Mouse (Mus musculus): ENCODE results near the gene Rnf167.

Rnf167 gene

DNA sequence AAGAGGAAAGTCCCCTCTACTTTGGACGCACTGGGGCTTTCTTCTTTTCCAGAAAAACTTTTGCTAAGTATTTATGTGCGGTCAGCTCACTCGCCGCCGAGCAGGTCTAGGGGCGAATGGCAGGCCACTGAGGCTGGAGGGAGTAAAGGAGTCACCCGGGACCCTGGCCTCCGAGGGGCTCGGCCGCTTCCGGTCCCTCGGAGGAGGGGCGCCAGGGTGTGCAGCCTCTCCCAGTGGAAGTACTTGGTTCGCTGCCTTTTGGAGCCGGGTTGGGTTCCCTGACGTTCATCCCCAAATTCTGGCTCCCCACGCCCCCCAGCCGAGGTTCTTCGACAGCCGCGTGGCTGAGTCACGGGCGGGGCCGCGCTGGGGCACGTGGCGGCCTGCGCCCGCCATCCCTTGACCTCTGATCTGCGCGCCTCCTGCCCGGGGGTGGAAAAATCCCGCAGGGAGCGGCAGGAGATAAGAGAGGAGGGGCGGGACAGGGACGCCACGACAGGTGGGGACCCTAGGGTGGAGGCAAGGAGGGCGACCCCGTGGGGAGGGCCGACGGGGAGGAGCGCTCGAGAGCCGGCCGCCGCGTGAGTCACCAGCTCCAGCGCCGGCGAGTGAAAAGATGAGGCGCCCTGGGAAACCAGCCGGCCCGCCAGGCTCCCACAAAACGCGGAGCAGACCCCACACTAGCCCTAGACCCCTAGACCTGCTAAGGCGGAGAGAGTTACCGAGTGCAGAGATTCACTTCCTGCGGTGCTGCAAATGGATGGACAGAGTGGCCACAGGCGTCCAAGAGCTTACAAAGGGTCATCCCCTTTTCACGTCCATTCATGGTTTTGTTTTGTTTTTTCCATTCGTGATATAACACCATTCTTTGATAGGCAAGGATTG, 8.8 kb downstream of the Rnf167 start:
- DNase-seq, result peak; percentile 26 to 70

DNA sequence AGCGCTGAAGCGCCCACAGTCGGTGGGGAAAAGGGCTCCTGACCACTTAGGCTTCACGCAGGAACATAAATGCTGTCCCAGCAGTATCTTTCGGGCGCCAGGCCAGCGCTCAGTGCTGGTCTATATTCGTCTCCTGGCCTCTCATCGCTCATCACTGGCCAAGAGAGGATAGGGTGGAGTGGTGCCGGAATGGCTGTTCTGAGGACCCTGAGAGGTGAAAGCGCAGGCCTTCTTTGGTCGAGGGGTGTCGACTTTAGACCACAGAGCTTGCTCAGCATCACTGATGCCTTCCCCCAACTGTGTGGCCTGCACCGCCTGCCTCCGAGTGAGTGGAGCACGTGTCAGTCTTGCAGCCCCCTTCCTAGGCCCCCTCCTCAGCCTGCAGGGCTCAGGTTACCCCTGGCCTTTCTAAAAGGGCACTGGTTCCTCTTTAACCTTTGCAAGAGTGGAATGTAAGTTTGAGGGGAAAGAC, 9.5 kb downstream of the Rnf167 start:
- peak; percentile 35 to 69 for DNase-seq

DNA sequence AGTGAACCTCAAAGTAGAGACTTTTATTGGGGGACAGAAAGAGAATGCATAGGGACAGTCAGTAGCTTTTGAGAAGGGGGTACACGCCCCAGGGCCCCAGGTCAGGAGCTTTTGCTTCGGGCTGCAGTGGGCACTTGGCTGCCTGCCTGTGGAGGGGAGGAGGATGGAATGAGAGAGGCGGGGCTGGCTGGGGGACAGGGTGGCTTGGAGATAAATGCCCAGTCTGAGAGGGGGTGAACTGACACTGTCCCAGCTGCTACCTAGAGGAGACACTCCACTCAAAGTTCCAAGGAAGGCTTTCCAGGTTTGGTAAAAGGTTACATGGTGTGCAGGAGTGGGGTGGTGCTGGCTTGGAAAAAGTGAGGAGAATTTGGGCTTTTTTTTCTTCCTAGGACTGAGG, 9.9 kb downstream of the Rnf167 start, which contains the start of gene Eno3:
Gene Eno3, plus strand, starts transcription at position 239 of the 400 bp plus-strand sequence.
- DNase-seq, result no peak

DNA sequence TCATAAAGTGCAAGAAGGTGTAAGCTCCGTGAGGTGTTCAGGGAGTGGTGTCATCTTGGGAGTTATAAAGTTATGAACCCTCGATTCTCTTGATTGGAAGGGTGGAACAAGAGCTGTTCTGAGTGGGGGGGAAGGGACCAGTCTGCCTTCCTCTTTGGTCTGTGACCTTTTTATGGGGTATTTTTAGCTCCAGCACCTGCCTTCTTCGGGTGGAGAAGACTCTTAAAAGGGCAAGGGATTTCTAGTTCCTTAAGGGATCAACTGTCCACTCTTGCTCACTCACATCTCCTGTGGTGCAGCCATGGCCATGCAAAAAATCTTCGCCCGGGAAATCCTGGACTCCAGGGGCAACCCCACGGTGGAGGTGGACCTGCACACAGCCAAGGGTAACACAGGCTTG, 10.5 kb downstream of the Rnf167 start:
- no peak for DNase-seq

DNA sequence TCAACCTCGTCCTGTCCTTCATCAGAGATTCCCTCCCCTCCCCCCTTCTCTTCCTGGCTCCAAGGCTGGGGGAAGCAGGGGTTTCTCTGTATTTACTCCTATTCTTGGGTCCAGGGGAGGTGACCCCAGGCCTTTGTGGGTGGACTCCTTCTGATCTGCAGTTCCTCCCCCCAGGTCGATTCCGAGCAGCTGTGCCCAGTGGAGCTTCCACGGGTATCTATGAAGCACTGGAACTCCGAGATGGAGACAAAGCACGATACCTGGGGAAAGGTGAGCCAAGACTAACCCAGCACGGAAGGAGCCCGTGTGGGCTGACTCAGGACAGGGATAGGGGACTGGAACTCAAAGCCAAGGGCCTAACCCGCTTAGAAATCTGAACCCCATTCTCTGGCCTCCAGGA, 11.0 kb downstream of the Rnf167 start:
- DNase-seq, result no peak

DNA sequence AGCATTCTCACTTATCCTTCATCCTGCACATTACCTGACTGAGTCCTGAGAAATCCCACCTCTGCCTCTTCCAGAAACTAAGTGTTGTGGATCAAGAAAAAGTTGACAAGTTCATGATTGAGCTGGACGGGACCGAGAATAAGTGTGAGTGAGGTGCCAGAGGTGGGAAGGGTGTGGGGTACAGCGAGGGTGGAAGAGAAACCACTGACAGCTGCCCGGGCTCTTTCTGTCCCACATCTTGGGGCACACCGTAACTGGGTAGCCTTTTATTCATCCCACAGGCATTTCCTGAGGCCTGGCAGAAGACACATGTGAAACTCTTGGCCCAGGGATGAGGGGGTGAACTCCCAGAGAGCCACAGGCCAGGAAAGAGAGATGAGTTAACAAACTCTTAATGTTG, 11.5 kb downstream of the Rnf167 start:
- DNase-seq, result no peak

DNA sequence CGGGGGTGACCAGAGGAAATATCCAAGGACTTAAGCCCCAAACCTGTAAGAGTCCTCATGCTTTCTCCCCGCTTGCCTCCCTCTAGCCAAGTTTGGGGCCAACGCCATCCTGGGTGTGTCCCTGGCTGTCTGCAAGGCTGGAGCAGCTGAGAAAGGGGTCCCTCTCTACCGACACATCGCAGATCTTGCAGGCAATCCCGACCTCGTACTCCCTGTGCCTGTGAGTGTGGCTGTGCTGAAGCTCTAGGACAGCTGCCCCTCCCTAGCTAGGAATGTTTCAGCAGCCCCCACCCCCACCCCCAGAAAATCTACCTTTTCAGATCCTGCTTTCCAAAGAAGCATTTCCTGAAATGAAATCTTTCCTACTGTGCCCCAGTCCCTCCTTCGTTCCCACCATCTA, 11.9 kb downstream of the Rnf167 start:
- DNase-seq, result no peak

DNA sequence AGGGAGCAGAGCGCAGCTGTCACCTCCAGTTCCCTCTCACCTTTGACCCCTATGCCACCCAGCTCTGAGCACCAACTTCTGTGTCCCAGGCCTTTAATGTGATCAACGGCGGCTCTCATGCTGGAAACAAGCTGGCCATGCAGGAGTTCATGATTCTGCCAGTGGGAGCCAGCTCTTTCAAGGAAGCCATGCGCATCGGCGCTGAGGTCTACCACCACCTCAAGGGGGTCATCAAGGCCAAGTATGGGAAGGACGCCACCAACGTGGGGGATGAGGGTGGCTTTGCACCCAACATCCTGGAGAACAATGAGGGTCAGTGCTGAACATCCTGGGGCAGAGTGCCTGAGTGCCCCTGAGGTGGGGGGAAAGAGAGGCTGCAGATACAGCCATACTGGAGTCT, 13.5 kb downstream of the Rnf167 start:
- DNase-seq, result no peak

DNA sequence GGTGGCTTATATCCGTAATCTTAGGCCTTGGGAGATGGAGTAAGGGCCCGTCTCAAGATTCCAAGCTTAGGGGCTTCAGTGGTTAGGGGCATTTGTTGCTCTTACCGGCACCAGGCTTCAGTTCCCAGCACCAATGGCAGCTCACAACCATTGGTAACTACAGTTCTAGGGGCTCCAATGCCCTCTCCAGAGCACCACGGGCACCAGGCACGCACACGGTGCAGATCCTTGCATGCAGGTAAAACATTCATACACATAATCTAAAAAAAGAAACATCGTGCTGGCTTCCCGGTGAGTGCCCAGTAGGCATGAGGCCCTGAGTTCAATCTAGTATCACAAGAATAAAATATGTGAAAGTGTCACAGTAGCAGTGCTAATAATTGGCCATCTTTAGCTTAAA, 16.1 kb downstream of the Rnf167 start:
- no peak for DNase-seq

DNA sequence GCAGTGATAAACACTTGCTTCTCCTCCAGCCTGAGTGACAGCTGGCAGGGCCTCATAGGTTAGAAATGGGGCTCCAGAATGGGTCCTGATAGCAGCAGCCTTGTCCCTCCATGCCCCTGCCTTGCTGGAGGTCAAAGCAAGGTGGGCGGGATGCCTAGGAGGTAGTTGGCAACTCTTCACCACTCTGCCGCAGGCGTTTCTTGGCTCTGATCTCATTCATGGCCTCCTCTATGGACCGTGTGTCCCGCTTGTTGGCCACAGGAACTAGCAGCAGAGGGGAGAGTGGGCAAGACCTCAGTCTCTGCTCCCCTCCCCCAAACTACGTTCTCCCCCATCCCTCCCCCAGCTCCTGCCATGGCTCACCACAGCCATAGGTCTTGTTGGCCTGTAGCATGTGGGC, 16.9 kb downstream of the Rnf167 start:
- no peak for DNase-seq

DNA sequence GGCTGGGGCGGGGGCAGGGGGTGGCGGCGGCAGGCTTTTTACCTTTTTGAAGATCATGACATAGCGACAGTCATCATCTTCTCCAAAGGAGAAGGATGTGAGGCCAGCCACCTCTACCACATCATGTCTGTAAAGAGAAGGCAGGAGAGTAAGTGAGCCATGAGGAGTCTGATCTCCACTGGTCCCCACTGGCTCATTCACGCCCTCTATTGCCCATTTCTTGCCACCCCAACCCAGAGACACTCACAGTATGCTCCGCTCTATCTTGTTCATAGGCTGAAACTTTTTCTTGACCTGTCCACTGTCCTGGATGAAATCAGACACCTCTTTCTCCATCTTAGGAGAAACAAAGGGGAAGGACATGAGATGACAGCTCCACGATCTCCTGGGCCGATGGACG, 17.7 kb downstream of the Rnf167 start:
- DNase-seq, result no peak

DNA sequence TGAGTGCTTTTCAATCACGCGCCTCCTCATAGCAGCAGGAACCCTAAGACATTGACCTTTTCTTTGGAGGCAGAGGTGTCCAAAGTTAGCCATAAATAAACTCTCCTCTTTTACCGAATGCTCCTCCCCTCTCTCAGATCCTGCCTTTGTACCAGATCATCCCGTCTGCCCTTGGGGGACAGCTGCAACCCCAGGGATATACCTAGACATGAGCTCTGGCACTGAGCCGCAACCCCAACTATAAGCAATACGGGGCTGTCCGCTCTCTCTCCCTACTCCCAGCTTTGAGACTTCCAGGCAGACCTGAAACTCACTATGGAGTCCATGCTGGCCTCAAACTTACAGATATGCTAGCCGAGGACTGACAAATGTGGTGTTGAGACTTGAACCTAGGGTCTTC, 19.7 kb downstream of the Rnf167 start:
- no peak for DNase-seq

DNA sequence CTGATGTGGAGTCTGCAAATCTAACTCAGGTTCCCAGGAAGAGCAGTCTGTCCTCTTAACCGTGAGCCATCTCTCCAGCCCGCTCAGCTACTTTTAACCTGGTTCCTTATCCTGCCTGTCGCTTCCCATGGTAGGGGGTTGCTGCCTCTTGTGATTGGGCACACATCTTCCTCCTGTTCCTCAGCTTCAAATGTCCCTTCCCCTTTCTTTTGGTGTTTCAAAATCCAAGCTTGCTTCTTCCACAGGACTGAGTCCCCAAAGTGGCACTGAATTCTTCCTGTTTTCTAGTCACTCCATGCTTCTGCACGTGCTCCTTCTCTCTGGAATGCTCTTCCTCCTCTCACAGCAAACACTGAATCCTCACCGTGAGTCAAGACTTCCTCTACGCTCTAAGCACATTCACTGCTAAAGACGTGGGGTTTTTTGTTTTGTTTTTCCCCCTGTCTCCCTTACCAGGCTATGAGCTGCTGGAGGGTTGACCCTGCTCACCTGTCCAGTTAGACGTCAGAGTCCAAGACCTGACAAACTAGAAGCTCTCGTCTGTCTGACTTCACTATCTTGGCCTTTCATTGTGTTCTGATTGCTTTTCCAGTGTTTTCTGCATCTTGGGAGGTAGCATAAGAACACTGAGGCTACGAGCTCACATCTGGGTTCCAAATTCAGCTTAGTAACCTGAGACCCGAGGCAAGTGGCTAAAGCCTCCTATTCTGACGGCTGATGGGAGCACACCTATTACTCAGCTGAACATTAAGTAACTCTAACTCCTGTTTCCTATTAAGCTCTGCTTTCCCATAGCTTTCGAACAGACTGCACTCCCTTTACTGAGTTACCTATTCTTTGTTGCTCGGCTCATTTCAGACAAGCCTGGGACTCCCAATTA, 20.5 kb downstream of the Rnf167 start:
- no peak for DNase-seq

DNA sequence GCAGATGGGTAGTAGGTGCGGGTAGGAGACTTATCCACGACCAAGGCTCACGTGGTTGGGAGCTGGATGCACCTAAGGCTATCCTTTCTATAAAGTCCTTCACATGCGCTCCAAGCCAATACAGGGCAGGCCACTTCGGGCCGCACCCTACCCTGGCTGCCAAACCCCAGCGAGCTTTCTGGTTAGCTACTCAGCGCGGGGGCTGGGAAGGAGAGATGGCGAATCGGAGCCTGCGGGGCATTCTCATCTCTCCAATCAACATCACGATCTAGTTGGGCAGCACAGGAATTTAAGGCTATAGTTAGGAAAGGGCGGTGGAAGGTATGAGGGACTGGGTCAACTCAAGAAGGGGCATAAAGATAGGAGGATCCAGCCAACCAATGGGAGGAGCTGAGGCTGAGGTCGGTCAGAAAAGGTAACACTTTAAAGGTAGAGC, 21.3 kb downstream of the Rnf167 start:
- DNase-seq, result peak in 1 of 2 experiments; percentile 82

DNA sequence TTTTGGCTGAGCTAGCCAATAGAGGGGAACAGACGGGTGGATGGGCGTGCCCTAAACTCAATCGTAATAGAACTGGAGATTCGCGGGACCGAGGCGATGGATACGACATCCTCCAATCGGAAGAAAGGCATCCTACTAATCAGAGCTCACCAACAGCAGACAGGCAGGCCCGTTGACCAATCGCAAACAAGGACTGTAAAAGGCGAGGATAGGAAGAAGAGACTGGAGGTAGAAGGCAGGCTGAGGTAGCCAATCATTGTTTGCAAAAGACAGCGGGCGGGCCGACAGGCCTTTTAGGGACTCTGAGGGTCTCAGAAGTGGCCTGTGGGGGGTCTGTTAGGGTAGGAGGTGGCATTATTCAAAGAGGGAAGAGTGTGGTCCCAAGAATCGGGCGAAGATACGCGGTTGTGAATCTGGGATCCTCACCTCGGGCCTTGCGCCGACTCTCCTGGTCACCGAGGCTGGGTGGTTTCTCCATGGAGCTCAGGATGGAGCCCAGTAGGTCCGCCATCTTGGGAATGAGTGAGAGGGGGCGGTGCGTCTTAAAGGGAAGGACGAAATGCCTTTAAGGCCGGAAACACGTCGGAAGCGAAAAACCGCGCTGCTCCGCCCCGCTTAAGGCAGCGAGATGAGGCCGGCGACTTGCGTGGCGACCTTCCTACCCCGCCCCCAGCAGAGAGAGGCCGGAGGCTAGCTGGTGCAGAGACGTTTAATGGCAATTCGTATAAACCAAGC, 21.9 kb downstream of the Rnf167 start, which contains the start of gene Spag7:
Gene Spag7, minus strand, starts transcription at position 646 of the 735 bp plus-strand sequence.
- DNase-seq, result peak; percentile 98 to 100

DNA sequence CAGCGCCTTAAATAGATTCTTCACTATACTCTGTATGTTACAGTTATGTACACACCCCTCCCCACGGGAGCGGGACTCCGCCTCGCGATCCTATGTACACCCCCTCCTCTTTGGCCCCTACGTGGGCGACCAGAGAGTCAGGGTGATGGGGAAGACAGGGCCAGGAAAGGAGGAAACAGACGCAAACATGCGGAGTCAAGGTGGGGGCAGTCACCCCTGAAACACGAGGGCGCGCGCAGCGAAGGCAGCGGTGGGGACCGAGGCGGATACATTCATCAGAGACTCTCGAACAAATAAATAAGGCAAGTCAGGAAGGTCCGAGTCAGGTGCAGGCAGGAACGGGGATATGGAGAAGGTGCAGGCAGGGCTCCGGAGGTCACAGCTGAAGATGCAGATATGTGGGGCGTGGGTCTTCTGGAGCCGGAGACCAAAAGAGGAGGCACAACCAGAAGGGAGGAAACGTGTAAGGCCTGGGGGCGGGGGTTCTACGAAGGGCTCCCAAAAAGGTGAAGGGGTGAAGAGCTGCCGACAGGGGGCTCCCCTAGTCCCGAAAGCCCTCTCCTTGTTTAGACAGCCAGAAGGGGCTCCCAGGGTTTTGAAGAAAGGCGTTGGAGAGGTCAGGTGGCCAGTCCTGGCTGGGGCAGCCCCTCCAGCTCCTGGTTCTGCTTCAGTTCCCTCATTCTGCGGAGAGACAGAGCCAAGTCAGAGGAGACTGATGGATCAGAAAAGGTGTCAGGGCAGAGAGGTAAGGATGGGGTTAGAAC, 22.7 kb downstream of the Rnf167 start:
- peak; percentile 72 to 82 for DNase-seq

DNA sequence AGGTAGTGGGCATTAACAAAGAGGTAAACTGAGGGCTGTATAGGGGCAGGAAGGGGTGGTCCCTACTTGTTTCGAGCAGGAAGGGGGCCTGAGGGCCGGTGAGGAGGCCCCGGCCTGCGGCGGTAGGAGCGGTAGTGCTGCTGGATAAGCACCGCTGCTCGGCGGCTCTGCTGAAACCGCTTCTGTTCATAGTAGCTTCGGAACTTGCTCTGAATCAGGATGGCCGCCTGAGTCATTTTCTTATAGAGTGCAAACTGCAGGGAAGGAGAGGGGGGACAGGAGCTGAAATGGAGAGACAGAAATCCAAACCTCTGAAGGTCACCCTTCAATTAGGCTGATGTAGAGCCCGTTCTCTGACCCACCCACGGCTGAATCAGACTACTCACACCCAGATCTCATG, 23.4 kb downstream of the Rnf167 start:
- DNase-seq, result peak in 1 of 2 experiments; percentile 45

DNA sequence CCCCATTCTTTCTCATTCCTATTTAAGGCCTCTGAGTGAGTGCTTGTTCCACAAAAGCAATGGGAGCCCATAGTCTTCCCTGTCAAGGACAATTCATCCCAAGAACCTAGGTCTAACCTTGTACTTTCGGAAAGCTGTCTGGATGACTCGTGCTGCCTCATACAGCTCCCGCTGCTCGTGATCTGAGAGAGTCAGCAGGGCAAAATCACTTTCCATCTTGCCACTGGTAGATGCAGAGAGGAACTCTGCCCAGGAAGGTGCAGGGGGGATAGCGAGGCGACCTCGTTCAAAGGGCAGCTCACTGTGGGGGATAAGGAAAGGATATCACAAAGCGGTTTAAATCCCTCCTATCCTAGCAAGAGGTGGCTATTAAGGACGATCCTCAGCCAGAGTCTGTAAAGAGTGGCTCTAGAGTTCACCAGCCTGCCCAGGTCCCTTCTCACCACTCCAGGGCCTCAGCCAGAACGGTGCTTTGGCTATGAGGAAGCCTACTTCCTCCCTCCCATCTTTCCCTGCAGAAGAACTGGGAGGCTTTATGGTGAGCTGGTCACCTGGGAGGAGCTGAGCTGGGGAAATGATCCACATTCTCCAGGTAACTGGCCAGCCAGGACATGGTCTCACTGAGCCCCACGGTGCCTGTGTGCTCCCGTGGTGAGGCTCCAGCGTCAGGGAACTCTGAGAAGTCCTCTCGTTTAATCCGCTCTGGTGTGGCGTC, 24.5 kb downstream of the Rnf167 start:
- peak; percentile 25 to 36 for DNase-seq

DNA sequence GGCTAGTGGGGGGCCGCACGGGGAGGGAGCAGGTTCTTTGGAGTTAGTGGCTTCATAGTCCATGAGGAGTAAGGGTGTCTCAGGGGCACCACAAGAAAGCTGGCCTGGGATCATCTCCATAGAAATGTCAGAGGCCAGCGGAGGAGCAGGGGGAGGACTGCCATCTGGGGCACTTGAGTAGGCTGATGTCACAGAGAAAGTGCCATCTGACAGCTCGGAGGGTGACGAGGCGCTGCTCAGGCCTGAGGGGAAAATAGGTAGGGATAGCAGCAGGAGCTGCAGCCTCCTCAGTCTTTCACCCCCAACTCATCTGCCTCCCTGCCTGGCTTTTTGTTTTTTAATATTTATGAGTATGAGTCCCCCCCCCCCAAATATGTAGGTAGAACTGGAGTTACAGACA, 27.0 kb downstream of the Rnf167 start:
- no peak for DNase-seq

DNA sequence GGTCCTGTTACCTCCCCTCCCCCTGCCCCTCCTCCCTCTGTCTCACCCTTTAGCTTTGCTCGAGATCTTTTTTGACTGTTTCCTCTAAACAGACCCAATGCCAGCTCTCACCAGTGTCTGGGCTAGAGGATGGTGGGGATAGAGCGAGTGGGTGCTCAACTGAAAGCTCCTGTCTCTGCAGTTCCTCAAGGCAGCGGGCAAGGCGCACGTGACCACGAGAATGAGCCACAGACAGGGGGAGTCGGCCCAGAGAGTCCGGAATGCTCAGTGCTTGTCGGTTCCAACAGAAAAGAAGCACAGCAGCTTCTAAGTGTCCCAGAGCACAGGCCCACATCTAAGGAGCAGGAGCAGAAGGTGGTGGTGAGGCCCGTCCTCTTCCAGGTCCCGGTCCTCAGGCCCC, 27.5 kb downstream of the Rnf167 start:
- DNase-seq, result no peak

DNA sequence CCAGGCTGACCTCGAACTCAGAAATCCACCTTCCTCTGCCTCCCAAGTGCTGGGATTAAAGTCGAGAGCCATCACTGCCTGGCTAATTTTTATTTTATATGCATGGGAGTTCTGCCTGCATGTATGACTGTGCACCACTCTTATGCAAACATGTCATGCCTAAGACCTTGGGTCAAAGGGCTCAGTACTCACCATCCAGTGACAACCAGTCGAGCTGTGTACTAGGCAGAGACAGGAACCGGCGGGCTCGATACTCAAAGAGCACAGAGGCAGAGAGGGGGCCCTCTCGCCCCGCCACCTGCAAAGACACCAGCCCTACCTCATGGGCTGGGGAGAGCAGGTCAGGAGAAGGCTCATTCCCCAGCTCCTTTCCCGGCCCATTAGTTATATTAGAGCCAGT, 31.1 kb downstream of the Rnf167 start:
- DNase-seq, result no peak
